Mouse (Mus musculus): ENCODE results near the gene Retreg3. TPM values are rescaled to one million over a fixed set of nuclear protein-coding genes. Genes with fewer than 3 reads are reported as not detected.
"Not testable (repeated sequence)": the region's sequence is repeated elsewhere in the genome, so short reads cannot be mapped to it uniquely, and the experiment has no call there.

Gene Retreg3
- polyA plus RNA-seq, 1 experiment from 2014 or later = 10.4 TPM

- Histone ChIP-seq H3K27me3 (replicated peaks; ENCODE audit: control insufficient read depth, insufficient read depth, low read length) (peaks cover 62% of the 10 kb centered on the region), H3K9ac (ENCODE audit: low read depth, low read length) (peak overlapping the region; percentile 55), H3K4me3 (ENCODE audit: low read depth, low read length) (peak overlapping the region; percentile 39), H3K27ac (replicated peaks; ENCODE audit: low read depth, low read length) (no peak overlapping the region), H3K36me3 (ENCODE audit: control insufficient read depth, insufficient read depth, low read length) (peaks cover 66% of the 10 kb centered on the region), H3K9me3 (ENCODE audit: control insufficient read depth, low read length) (no peaks in the 10 kb centered on the region), H3K4me1 (ENCODE audit: control insufficient read depth, insufficient read depth, low read length) (peaks cover 8% of the 10 kb centered on the region), H3K4me2 (ENCODE audit: low read depth, low read length) (peak overlapping the region; percentile 63)
- ATAC-seq (ENCODE audit: low read depth) (no peak), DNase-seq (ENCODE audit: low spot score) (no peak)
- 20% methylated on average over 42 of the region's 49 CpGs for WGBS
These were observed 44.0 kb upstream of the Retreg3 start for GRCm38 (mm10) chr11:101163476-101164350.

- DNase-seq (ENCODE audit: low spot score) (no peak), ATAC-seq (ENCODE audit: low read depth) (no peak)
- Histone ChIP-seq H3K4me1 (ENCODE audit: control insufficient read depth, insufficient read depth, low read length) (peaks cover 6% of the 10 kb centered on the region; the same call in 1 of the 2 replicates), H3K9ac (ENCODE audit: low read depth, low read length) (no peak overlapping the region), H3K9me3 (ENCODE audit: control insufficient read depth, low read length) (no peaks in the 10 kb centered on the region), H3K27ac (replicated peaks; ENCODE audit: low read depth, low read length) (no peak overlapping the region), H3K4me3 (ENCODE audit: low read depth, low read length) (no peak overlapping the region), H3K36me3 (ENCODE audit: control insufficient read depth, insufficient read depth, low read length) (peaks cover 64% of the 10 kb centered on the region), H3K27me3 (replicated peaks; ENCODE audit: control insufficient read depth, insufficient read depth, low read length) (peaks cover 52% of the 10 kb centered on the region), H3K4me2 (ENCODE audit: low read depth, low read length) (no peak overlapping the region)
- 74% methylated on average over 5 of the region's 5 CpGs for WGBS
These were observed 43.1 kb upstream of the Retreg3 start for GRCm38 (mm10) chr11:101162772-101163171.

GRCm38 (mm10) chr11:101162301-101162700 lies 42.6 kb upstream of the Retreg3 start:
- Histone ChIP-seq H3K4me1 (ENCODE audit: control insufficient read depth, insufficient read depth, low read length) (peaks cover 6% of the 10 kb centered on the region; the same call in 1 of the 2 replicates), H3K36me3 (ENCODE audit: control insufficient read depth, insufficient read depth, low read length) (peaks cover 59% of the 10 kb centered on the region), H3K4me3 (ENCODE audit: low read depth, low read length) (no peak overlapping the region), H3K9me3 (ENCODE audit: control insufficient read depth, low read length) (no peaks in the 10 kb centered on the region), H3K27ac (replicated peaks; ENCODE audit: low read depth, low read length) (no peak overlapping the region), H3K9ac (ENCODE audit: low read depth, low read length) (no peak overlapping the region), H3K27me3 (replicated peaks; ENCODE audit: control insufficient read depth, insufficient read depth, low read length) (peaks cover 47% of the 10 kb centered on the region), H3K4me2 (ENCODE audit: low read depth, low read length) (no peak overlapping the region)
- DNase-seq (ENCODE audit: low spot score) (no peak), ATAC-seq (ENCODE audit: low read depth) (no peak)
- WGBS = 61% methylated on average over 5 of the region's 5 CpGs

GRCm38 (mm10) chr11:101161551-101161950 lies 41.9 kb upstream of the Retreg3 start:
- Histone ChIP-seq H3K4me1 (ENCODE audit: control insufficient read depth, insufficient read depth, low read length) (peaks cover 6% of the 10 kb centered on the region; the same call in 1 of the 2 replicates), H3K27me3 (replicated peaks; ENCODE audit: control insufficient read depth, insufficient read depth, low read length) (peaks cover 40% of the 10 kb centered on the region), H3K27ac (replicated peaks; ENCODE audit: low read depth, low read length) (no peak overlapping the region), H3K9me3 (ENCODE audit: control insufficient read depth, low read length) (no peaks in the 10 kb centered on the region), H3K4me2 (ENCODE audit: low read depth, low read length) (no peak overlapping the region), H3K4me3 (ENCODE audit: low read depth, low read length) (no peak overlapping the region), H3K36me3 (ENCODE audit: control insufficient read depth, insufficient read depth, low read length) (peaks cover 52% of the 10 kb centered on the region), H3K9ac (ENCODE audit: low read depth, low read length) (no peak overlapping the region)
- WGBS = 88% methylated on average over 15 of the region's 15 CpGs
- no peak for ATAC-seq (ENCODE audit: low read depth)
- DNase-seq (ENCODE audit: low spot score) = no peak

GRCm38 (mm10) chr11:101160981-101161505 lies 41.4 kb upstream of the Retreg3 start:
- peaks cover 35% of the 10 kb centered on the region for H3K27me3 ChIP-seq (replicated peaks; ENCODE audit: control insufficient read depth, insufficient read depth, low read length)
- not testable (repeated sequence) for DNase-seq (ENCODE audit: low spot score); H3K4me1 ChIP-seq (ENCODE audit: control insufficient read depth, insufficient read depth, low read length); H3K27ac ChIP-seq (replicated peaks; ENCODE audit: low read depth, low read length); ATAC-seq (ENCODE audit: low read depth); H3K4me3 ChIP-seq (ENCODE audit: low read depth, low read length); H3K9ac ChIP-seq (ENCODE audit: low read depth, low read length); H3K4me2 ChIP-seq (ENCODE audit: low read depth, low read length); H3K9me3 ChIP-seq (ENCODE audit: control insufficient read depth, low read length)
- 75% methylated on average over 4 of the region's 8 CpGs for WGBS
- peaks cover 47% of the 10 kb centered on the region for H3K36me3 ChIP-seq (ENCODE audit: control insufficient read depth, insufficient read depth, low read length)

GRCm38 (mm10) chr11:101160151-101160550 lies 40.5 kb upstream of the Retreg3 start:
- H3K27me3 ChIP-seq (replicated peaks; ENCODE audit: control insufficient read depth, insufficient read depth, low read length) = peaks cover 26% of the 10 kb centered on the region
- not testable (repeated sequence) for ATAC-seq (ENCODE audit: low read depth); H3K9ac ChIP-seq (ENCODE audit: low read depth, low read length); DNase-seq (ENCODE audit: low spot score); H3K4me2 ChIP-seq (ENCODE audit: low read depth, low read length); H3K27ac ChIP-seq (replicated peaks; ENCODE audit: low read depth, low read length); H3K4me3 ChIP-seq (ENCODE audit: low read depth, low read length); H3K9me3 ChIP-seq (ENCODE audit: control insufficient read depth, low read length)
- WGBS = 81% methylated on average over 8 of the region's 10 CpGs
- H3K4me1 ChIP-seq (ENCODE audit: control insufficient read depth, insufficient read depth, low read length) = peaks cover 10% of the 10 kb centered on the region; the same call in 1 of the 2 replicates
- peaks cover 38% of the 10 kb centered on the region for H3K36me3 ChIP-seq (ENCODE audit: control insufficient read depth, insufficient read depth, low read length)

- peak within 1 kb of the TSS; percentile 63 for H3K4me2 ChIP-seq (ENCODE audit: low read depth, low read length)
- H3K4me1 ChIP-seq (ENCODE audit: control insufficient read depth, insufficient read depth, low read length) = peaks cover 4% of the 10 kb centered on the region; the same call in 1 of the 2 replicates
- ATAC-seq (ENCODE audit: low read depth) (peak; percentile 89), DNase-seq (ENCODE audit: low spot score) (peak; percentile 88)
- no peaks in the 10 kb centered on the region for H3K36me3 ChIP-seq (ENCODE audit: control insufficient read depth, insufficient read depth, low read length)
- 3% methylated on average over 22 of the region's 36 CpGs for WGBS
- H3K9ac ChIP-seq (ENCODE audit: low read depth, low read length) = peak within 1 kb of the TSS; percentile 62
- H3K4me3 ChIP-seq (ENCODE audit: low read depth, low read length) = peak within 1 kb of the TSS; percentile 38
- H3K27ac ChIP-seq (replicated peaks; ENCODE audit: low read depth, low read length) = peak within 1 kb of the TSS; percentile 66; the same call in 1 of the 2 replicates
- H3K9me3 ChIP-seq (ENCODE audit: control insufficient read depth, low read length) = no peaks in the 10 kb centered on the region
- H3K27me3 ChIP-seq (replicated peaks; ENCODE audit: control insufficient read depth, insufficient read depth, low read length) = no peaks in the 10 kb centered on the region
These were observed 36.2 kb upstream of the Retreg3 start, which contains the start of gene Tubg2 for GRCm38 (mm10) chr11:101155728-101156371. Gene Tubg2 (plus strand): TSS chr11:101155907.

- no peak overlapping the region for H3K27ac ChIP-seq (replicated peaks; ENCODE audit: low read depth, low read length)
- no peak for ATAC-seq (ENCODE audit: low read depth)
- no peak overlapping the region for H3K9ac ChIP-seq (ENCODE audit: low read depth, low read length)
- WGBS = 75% methylated on average over 6 of the region's 6 CpGs
- no peak for DNase-seq (ENCODE audit: low spot score)
- H3K27me3 ChIP-seq (replicated peaks; ENCODE audit: control insufficient read depth, insufficient read depth, low read length) = no peaks in the 10 kb centered on the region
- H3K4me3 ChIP-seq (ENCODE audit: low read depth, low read length) = no peak overlapping the region
- peak overlapping the region; percentile 63; the same call in 1 of the 2 replicates for H3K4me2 ChIP-seq (ENCODE audit: low read depth, low read length)
- peaks cover 4% of the 10 kb centered on the region; the same call in 1 of the 2 replicates for H3K4me1 ChIP-seq (ENCODE audit: control insufficient read depth, insufficient read depth, low read length)
- H3K9me3 ChIP-seq (ENCODE audit: control insufficient read depth, low read length) = no peaks in the 10 kb centered on the region
- H3K36me3 ChIP-seq (ENCODE audit: control insufficient read depth, insufficient read depth, low read length) = no peaks in the 10 kb centered on the region
These were observed 35.5 kb upstream of the Retreg3 start for GRCm38 (mm10) chr11:101155151-101155550.
